Mouse (Mus musculus) erythroblast, adult 5-6 weeks (primary cell): Measurements from ENCODE around the gene Pold2. TPM values are rescaled to one million over a fixed set of nuclear protein-coding genes. Genes with fewer than 3 reads are reported as not detected.
"Not testable (repeated sequence)": the region's sequence is repeated elsewhere in the genome, so short reads cannot be mapped to it uniquely, and the experiment has no call there.

Source experiments
- ATAC-seq: replicated peaks from 2 replicates; pipeline ENCODE4 v1.8.0; 2016; ENCODE audit warnings: moderate number of reproducible peaks, mild to moderate bottlenecking, moderate TSS enrichment, inconsistent platforms; ENCODE audit not compliant: poor library complexity, low FRiP score, severe bottlenecking
- total RNA-seq, 2 experiments: library from RNA; stranded (forward) in 1 of 2; stranded (reverse) in 1 of 2; fragments of 150-400 nt in 1 of 2; fragments of 200-764, 138-1000 nt in 1 of 2; gene quantifications; 2 replicates each; pipeline versions ENCODE4 v1.2.3 to v1.2.4; 2015 to 2017; ENCODE audit warnings: low replicate concordance in 2 of 2

The Pold2 gene
- total RNA-seq, 2 experiments from 2014 or later = 18.0 to 26.5 TPM

DNA sequence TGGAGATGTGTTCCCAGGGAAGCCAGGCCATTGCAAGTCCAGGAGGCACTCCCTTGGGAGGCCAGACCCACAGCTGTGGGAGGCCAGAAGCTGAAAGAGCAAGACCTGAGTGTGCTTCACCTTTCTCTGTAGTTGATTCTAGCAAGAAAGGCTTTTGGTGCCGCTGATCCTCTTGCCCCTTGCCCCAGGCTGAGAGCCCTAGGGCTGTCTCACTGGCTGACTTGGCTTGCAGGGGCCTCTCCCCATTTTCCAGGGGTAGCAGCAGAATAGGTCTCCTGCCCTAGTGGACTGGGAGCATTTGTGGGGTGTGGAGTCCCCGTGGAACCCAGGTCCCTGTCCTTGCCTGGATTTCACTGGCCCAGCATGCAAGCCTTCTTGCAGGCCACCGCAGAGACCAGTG, 23.2 kb upstream of the Pold2 start:
- ATAC-seq = no peak

DNA sequence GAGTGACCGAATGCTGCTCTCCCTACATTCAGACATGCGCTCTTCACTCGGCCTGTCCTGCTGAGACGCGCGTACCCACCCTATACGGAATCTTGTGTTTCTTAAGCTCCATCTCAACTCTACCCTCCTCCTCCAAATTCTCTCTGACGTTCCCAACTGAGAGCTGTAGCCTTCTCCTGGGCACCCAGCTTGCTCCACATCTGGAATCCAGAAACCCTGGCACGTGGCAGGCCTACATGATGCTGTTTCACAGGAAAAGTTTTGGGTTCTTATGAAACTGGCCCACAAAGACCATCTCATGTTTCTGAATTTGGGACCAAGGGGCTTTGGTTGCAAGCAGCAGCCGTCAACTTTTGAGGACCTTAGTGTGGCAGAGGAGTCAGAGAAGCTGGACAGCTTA, 21.2 kb upstream of the Pold2 start:
- ATAC-seq = no peak

DNA sequence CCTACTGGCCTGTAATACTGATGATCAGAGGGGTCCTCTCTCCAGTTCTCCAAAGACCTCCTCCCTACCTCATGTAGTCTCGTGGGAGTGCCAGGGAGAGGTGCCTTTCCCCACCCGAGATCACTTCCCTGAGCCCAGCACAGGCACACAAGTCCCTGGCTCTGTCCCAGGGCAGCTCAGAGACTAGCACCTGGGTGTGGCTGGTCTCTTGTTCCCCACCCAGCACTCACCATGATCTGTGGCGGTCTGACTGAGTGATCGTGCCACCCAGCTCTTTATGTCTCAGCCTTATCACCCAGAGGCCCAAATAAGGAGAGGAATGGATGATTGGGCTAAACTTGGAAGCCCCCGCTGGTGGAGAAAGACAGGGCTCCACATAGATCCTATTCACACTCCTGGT, 20.4 kb upstream of the Pold2 start, which contains the start of gene Myl7:
Myl7 (minus strand) TSS at position 252 of the 400 bp plus-strand sequence.
- ATAC-seq = no peak

DNA sequence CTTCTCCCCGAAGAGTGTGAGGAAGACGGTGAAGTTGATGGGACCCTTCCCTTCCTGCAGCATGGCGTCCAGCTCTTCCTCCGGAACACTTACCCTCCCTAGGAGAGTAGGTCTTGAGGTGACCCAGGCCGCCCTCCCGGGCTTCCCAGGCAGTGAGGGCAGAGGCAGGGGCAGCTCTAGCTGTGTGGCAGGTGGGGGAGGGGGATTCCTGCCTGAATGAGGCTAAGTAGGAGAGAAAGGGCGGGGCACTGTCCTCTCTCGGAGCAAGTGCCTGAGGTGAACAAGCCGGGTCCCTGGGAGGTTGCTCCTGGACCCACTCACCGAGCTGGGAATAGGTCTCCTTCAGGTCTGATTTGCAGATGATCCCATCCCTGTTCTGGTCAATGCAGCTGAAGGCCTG, 19.7 kb upstream of the Pold2 start:
- ATAC-seq = no peak

DNA sequence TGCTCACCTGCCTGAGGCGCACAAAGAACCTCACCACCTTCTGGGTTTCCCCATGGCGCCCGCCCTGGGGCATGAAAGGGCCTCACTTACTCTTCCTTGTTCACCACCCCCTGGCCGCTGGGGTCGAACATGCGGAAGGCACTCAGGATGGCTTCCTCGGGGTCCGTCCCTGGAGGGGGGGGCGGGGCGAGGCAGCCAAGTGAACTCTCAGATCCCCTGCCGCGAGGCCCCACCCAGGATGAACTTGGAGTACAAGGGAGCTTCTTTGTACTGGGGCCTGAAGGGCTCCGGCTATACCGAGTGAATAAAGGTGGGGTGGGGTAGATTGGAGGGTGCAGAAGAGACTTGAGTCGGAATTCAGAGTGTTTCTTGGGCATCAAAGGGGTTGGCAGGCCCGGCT, 19.1 kb upstream of the Pold2 start:
- ATAC-seq = no peak

DNA sequence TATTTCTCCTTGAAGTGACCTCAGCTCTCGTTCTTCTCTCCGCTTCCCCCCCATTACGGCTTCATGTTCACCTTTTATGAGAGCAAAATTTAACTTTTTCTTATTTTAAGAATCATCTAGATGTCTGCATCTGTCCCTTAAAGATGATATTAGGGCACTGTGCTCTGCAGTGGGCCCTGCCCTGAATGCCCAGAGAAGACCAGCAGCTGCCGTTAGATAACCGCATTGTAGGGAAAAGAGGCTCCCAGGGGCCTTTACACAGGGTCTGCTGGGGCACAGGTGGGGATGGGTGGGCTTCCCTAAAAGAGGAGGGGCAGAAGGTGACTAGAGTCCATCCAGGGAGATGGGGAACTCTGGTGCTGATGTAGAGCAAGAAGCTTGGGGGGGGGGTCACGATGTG, 15.7 kb upstream of the Pold2 start:
- no peak for ATAC-seq

DNA sequence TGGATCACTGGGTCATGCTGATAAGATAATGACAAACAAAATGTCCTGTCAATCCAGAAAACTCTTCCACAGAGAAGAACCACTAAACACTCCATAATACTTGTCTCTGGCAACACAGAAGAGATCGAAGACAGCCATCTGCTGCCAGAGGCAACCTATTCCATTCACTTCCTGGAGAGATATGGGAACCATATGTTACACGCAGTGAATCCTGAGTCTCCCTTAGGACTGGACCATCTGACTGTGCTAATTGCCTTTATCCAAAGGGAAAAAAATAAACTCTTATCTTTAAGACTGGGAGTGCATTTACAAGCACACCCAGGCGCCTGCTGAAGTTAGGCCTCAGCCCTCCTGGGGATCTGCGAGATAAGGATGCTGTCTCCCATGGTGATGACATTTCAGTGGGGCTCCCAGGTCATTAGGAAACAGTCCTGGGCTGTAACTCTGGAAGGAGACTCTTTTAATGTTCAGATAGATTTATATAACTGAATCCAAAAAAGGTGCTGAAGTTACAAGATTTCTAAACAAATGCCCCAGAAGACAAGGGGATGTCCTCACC, 14.8 kb upstream of the Pold2 start:
- no peak for ATAC-seq

DNA sequence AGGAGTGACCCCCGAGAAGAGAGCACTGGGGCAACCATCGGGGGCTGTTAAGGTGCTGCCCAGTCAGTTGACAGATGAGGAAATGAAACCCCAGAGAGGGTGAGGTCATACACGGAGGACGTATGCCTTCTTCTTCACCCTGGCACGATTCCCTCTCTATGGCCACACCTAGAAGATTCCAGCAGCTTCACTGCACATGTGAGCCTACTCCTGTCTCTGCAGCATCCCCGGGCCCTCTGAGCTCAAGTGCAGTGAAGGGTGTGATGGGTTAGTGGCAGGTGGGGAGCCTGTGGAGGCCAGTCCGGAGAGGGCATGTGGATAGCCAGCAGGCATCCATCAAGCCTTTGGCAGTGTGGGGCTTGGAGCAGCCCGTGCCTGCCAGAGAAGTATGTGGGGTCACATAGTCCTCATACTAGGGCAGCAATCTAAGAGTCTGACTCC, 14.1 kb upstream of the Pold2 start:
- no peak for ATAC-seq

DNA sequence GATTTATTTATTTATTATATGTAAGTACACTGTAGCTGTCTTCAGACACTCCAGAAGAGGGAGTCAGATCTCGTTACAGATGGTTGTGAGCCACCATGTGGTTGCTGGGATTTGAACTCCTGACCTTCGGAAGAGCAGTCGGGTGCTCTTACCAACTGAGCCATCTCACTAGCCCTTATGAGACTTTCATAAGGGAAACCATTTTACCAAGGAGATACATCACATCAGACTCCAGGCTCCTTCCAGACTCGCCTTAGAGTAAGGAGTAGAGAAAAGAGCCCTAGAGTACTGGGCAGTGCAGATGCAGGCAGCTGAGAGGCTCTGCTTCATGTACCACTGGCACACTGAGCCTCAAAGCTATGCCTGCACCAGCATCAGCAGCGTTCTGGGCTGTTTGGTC, 10.5 kb upstream of the Pold2 start:
- not testable (repeated sequence) for ATAC-seq

DNA sequence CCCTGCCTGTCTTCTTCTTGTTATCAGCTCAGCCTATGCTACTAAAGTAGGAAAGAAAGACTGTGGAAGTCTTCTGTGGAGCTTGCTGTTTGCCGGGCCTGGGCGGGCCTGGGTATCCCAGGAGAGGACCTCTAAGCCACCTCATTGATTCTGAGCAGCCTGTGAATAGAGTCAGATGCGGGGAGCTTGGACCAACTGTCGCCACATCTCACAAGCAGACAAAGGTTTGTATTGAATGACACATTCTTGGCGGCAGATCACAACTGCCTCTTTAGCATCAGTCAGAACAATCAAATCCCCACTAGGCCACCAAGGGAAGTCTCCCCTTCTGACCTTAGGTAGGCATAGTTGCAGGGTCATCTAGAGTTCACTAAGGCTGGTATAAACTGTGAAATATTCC, 9.2 kb upstream of the Pold2 start:
- ATAC-seq = no peak

DNA sequence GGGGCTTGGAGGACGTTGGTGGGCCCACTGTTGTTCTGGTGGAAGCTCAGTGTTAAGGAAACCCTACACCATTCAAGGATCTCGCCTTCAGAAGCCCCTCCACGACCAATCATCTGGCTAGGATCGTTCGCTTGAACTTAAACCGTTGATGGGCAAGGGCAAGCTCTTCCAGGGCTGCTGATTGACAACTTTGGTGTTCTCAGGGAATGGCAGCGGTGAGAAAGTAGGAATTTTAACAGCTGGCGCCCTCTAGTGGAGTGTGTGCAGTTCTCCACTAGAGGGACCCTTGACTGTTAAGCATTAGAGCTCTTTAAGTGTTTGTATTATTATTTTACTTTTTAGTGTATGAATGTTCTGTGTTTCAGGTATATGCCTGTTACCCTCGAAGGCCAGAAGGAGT, 8.1 kb upstream of the Pold2 start:
- peak; percentile 68 for ATAC-seq

DNA sequence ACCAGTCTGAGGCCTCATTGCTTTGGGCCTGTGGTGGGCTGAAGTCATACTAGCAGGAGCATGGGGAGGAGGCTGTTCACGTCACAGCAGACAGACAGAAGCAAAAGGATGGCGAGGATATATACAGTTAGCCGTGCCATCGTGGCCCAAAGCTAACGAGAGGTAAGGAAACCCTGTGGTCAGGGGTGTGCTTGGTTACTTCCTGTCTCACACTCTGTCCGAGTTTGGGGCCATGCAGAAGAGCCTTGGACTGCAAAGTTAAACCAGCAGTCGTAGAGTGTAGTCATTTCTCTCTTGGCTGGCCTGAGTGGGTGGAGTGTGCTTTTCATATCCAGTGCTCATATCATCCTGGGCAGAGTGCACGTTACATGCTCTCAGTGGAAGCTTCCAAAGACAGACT, 4.4 kb upstream of the Pold2 start:
- ATAC-seq = no peak

DNA sequence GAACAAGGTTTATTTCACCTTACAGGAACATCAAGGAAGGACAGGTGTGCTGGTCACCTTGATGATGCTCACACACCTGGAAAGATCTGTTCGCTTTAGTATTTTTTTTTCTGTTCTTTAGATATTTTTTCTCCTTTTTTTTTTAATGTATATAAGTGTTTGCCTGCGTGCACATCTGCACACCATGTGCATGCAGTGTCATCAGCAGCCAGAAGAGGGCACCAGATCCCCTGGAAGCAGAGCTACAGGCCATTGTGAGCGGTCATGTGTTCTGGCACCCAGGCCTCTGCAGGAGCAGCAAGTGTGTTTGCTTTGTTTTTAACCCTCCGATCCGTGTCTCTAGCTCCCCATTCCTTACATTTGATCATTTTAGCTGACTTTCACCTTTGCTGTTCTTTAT, 1.8 kb upstream of the Pold2 start:
- ATAC-seq = 0 out of 2 replicates have a peak, but pooled peaks have one; percentile 43

DNA sequence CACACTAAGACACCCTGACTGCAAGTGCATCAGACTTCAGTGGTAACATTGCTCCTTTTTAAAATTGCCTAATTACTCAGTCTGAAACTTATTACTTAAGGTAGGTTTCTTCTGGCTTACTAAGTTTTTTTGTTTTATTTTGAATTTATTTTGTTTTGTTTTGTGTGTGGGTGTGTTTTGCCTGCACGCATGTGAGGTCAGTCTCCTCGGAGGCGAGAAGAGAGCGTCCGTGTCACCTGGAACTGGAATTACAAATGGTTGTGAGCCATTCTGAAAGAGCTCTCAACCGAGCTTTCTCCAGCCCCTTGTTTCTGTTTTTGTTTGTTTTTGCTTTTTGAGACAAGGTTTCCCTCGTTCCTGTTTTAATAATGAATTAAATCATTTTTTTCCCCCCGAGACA, 569 bp upstream of the Pold2 start:
- ATAC-seq = no peak

DNA sequence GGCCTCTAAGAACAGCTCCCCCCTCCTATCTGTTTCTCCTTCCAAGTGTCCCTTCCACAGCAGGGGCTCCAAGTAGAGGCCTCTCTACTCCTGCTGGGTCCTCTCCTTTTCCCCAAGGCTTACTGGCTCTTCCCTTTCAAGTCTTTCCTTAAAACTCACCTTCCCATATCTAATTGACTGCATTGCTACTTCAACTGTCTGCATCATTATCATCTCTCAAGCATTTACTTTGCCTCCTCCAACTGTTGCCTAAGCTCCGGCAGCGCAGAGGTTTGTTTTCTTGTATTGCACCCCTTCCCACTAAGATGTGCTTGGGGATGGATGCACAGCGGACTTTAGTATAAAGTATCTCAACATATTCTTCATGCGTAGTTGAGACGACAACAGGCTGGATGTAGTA, 671 bp downstream of the Pold2 start:
- ATAC-seq = no peak

DNA sequence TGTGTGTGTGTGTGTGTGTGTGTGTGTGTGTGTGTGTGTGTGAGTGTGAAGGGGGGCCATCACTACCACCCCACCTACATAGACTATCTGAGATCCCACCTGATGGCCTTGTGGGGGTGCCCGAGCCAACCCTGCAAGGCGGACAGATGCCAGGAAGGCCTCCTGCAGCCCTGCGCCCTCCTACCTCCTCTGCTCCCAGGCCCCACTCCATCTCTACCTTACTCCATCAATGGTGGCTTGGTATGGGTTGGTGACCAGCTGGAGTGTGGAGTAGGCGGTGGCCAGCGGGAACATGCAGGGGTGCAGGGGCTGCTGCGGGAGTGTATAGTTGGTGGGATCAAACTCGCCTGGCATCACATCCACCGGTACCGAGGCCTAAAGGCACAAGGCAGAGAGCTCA, 4.9 kb downstream of the Pold2 start:
- no peak for ATAC-seq

DNA sequence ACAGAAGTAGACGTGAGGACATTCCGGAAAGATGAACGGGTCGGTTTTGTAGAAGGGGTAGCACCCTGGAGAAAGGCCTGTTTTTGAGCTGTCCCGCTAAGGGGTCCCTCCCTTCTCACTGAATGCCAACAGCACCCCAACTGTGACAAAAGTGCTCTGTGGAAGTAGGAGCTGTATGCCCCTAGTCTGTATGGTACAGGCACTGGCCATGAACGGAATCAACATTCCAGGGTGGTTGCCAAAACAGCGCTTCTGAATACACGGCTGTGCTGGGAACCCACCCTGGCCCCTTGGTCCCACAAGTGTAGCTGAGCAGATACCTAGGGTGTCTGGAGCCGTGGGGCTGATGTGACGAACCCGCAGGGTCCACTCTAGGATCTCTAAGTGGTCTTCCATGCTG, 5.4 kb downstream of the Pold2 start:
- no peak for ATAC-seq

DNA sequence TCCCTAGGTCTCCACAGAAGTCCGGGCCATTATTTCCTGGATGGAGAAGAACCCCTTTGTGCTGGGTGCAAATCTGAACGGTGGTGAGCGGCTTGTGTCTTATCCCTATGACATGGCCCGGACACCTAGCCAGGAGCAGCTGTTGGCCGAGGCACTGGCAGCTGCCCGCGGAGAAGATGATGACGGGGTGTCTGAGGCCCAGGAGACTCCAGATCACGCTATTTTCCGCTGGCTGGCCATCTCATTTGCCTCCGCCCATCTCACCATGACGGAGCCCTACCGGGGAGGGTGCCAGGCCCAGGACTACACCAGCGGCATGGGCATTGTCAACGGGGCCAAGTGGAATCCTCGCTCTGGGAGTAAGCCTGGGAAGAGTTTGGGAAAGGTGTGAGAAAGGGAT, 8.0 kb downstream of the Pold2 start:
- no peak for ATAC-seq

DNA sequence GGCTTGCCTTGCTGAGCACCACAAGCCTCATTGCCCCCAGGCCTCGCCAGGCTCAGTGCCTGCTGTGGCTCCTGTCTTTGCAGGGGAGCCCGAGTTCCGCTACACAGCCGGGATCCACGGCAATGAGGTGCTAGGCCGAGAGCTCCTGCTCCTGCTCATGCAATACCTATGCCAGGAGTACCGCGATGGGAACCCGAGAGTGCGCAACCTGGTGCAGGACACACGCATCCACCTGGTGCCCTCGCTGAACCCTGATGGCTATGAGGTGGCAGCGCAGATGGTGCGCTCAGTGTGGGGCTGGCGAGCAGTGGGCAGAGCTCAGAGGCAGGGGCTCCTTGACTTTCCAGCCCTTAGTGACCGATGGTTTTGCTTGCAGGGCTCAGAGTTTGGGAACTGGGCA, 8.8 kb downstream of the Pold2 start:
- ATAC-seq = no peak

DNA sequence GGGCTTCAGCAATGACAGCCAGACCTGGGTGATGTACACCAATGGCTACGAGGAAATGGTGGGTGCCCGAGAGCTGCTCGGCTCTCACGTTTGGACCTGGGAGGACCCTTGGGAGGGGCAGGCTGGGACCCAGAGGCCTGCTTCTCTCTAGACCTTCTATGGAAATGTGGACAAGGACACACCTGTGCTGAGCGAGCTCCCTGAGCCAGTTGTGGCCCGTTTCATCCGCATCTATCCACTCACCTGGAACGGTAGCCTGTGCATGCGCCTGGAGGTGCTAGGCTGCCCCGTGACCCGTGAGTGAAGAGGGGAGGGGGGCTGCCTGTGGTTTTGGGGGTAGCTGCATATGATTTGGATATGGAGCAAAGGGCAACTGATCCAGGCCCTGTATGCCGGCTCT, 9.8 kb downstream of the Pold2 start:
- no peak for ATAC-seq

DNA sequence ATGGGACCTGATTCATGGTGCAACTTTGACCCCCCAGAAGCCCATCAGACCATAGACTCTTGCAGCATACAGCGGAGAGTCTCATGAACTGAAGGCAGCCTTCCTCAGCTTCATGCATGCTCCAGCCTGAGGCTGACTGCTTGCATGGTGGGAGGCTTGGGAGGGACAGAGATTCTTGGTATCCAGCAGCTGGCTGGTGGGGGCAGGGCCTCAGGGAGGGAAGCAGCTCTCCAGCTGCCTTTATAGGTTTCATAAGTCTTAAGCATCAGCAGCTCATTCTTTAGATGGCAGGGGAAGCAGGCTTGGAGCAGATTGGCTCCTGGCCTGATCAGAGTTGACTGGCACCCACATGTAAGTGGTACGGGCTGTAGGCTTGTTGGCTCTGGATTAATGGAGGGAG, 10.9 kb downstream of the Pold2 start:
- no peak for ATAC-seq

DNA sequence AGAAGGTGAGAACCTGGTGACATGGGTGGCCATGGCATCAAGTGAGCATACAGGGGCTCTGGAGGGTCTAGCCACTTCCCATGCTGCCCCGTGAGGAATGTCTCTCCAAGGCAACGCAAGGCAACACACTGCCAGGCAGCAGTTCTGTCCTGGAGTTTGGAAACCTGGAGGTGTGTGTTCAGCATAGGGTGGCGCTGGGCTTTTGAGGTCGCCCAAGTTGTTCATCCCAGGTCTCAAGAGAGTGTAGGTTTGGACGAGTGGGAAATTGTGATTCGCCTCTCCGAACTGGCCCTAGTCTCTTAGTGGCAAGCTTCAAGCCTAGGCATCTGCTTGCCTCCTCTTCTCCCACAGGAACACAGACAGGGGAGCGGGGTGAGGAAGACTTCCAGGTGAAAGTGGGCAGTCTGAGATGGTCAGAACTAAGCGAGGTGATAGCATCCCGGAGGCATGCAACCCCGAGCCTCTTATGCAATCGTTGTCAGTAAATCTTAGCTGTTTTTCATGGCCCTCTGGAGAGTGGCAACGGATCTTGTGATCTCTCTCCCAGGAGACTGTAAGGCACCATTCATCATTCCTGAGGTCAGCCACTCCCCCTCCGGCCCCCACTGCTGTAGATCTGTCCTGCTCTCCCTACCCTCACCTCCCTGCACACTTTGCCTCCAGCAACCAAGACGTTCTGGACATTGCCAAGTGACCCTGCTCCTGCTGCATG, 15.5 kb downstream of the Pold2 start:
- ATAC-seq = no peak
